Mouse (Mus musculus) ES-CJ7 (cell line): ENCODE data around the gene Mmp8.

Source experiments
- DNase-seq: peaks from one replicate; pipeline ENCODE4 v3.0.0; 2011; ENCODE audit warnings: low read depth, low spot score

Mmp8 gene

GRCm38 (mm10) chr9:7558221-7559017 is at the start of gene Mmp8:
Gene Mmp8 (plus strand): TSS chr9:7558456.
- no peak for DNase-seq

- no peak for DNase-seq
Observed at GRCm38 (mm10) chr9:7509619-7510233, 48.5 kb upstream of the Mmp8 start.

- no peak for DNase-seq
Observed at GRCm38 (mm10) chr9:7517944-7518571, 40.2 kb upstream of the Mmp8 start.

- DNase-seq = no peak
Observed at GRCm38 (mm10) chr9:7526255-7526940, 31.9 kb upstream of the Mmp8 start.

GRCm38 (mm10) chr9:7542763-7543162 is 15.5 kb upstream of the Mmp8 start:
- no peak for DNase-seq

GRCm38 (mm10) chr9:7544923-7545457 is 13.3 kb upstream of the Mmp8 start:
- no peak for DNase-seq

GRCm38 (mm10) chr9:7545471-7545870 is 12.8 kb upstream of the Mmp8 start:
- DNase-seq = no peak

GRCm38 (mm10) chr9:7545920-7546319 is 12.3 kb upstream of the Mmp8 start:
- no peak for DNase-seq

- DNase-seq = no peak
Observed at GRCm38 (mm10) chr9:7551943-7552342, 6.3 kb upstream of the Mmp8 start.

- DNase-seq = no peak
Observed at GRCm38 (mm10) chr9:7553536-7553935, 4.7 kb upstream of the Mmp8 start.

- DNase-seq = peak; percentile 14
Observed at GRCm38 (mm10) chr9:7554382-7554781, 3.9 kb upstream of the Mmp8 start.

- no peak for DNase-seq
Observed at GRCm38 (mm10) chr9:7560026-7560425, 1.8 kb downstream of the Mmp8 start.

- DNase-seq = no peak
Observed at GRCm38 (mm10) chr9:7567376-7567775, 9.1 kb downstream of the Mmp8 start.

- DNase-seq = no peak
Observed at GRCm38 (mm10) chr9:7567923-7568322, 9.7 kb downstream of the Mmp8 start.

GRCm38 (mm10) chr9:7570485-7570884 is 12.2 kb downstream of the Mmp8 start:
- DNase-seq = no peak

GRCm38 (mm10) chr9:7571162-7571561 is 12.9 kb downstream of the Mmp8 start, which contains the start of gene Mmp27:
Gene Mmp27 (plus strand): TSS chr9:7571396.
- DNase-seq = no peak

GRCm38 (mm10) chr9:7572188-7572587 is 13.9 kb downstream of the Mmp8 start:
- no peak for DNase-seq

GRCm38 (mm10) chr9:7572663-7573308 is 14.5 kb downstream of the Mmp8 start:
- no peak for DNase-seq

- no peak for DNase-seq
Observed at GRCm38 (mm10) chr9:7575526-7575925, 17.3 kb downstream of the Mmp8 start.

- no peak for DNase-seq
Observed at GRCm38 (mm10) chr9:7577371-7577770, 19.1 kb downstream of the Mmp8 start.

GRCm38 (mm10) chr9:7590063-7590462 is 31.8 kb downstream of the Mmp8 start:
- DNase-seq = no peak
